Mouse (Mus musculus) small intestine, adult 10 weeks (tissue): ENCODE measurements around the gene Eif4g1. TPM values are rescaled to one million over a fixed set of nuclear protein-coding genes. Genes with fewer than 3 reads are reported as not detected.

Experiments
- polyA plus RNA-seq: library from polyadenylated mRNA; stranded (reverse); fragments of 350-450 nt; fragmentation: Illumina TruSeq; extraction: RNeasy Lipid Tissue Mini Kit (QIAGEN cat#74804); gene quantifications from one replicate; pipeline ENCODE4 v1.2.3, GENCODE M21; 2014; ENCODE audit warnings: low replicate concordance

Eif4g1 gene
- polyA plus RNA-seq, result 95.9 TPM

DNA sequence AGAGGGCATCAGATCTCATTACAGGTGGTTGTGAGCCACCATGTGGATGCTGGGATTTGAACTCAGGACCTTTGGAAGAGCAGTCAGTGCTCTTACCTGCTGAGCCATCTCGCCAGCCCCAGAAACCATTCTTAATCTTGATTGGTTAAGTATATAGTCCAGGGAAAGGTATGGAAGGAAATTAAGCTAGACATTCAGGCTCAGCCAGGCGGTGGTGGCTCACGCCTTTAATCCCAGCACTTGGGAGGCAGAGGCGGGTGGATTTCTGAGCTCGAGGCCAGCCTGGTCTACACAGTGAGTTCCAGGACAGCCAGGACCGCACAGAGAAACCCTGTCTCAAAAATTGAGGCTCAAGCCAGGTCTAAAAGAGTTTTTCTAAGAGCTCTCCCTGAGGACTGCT, at the start of gene Eif4g1:
Gene Eif4g1, plus strand, starts transcription at position 301 of the 400 bp plus-strand sequence.

GRCm38 (mm10) chr16:20621191-20621990, 46.7 kb upstream of the Eif4g1 start, which contains the start of gene Camk2n2:
Gene Camk2n2, minus strand, starts transcription at chr16:20621287.

DNA sequence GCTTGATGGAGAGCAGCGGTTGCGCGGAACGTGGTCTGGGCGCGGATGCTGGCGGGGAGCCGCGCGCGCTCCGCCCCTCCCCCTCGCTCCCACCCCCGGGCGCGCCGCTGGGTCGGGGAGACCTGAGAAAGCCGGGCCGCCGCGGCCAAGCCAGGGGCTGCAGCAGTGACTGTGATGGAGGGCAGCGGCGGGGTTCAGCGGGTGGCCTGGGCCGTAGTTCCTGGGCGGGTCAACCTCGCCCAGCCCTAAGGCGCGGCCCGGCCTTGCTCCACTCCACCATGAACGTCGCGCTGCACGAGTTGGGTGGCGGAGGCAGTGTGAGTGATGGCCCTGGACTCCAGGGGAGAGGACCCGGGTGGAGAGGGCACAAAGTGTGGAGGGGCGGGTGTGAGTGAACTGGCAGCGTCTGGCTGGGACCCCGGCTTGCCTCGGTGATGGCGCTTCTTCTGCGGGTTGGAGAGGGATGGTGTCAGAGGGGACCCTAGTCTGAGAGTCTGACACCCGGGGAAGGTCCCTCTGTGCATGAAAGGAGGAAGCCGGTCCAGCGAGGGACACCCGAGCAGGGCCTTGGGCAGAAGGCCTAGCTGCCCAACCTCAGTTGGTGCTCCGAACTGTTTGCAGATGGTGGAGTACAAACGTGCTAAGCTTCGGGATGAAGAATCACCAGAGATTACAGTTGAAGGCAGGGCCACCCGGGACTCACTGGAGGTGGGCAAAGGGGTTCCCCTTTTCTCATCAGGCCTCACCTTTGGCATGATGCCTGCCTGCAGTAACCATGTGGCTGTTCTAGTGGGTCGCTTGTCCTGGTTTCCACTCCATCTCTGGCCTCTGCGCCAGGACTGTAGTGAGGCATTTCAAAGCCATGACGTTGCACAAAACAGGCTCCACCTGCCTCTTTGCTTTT, 38.1 kb upstream of the Eif4g1 start, which contains the start of gene Ece2:
Gene Ece2, plus strand, starts transcription at position 98 of the 904 bp plus-strand sequence.

GRCm38 (mm10) chr16:20651076-20651946, 16.8 kb upstream of the Eif4g1 start, which contains the start of gene Psmd2:
Gene Psmd2, plus strand, starts transcription at chr16:20651652.

GRCm38 (mm10) chr16:20693111-20693701, 25.1 kb downstream of the Eif4g1 start, which contains the start of gene Fam131a:
Gene Fam131a, plus strand, starts transcription at chr16:20693241.

DNA sequence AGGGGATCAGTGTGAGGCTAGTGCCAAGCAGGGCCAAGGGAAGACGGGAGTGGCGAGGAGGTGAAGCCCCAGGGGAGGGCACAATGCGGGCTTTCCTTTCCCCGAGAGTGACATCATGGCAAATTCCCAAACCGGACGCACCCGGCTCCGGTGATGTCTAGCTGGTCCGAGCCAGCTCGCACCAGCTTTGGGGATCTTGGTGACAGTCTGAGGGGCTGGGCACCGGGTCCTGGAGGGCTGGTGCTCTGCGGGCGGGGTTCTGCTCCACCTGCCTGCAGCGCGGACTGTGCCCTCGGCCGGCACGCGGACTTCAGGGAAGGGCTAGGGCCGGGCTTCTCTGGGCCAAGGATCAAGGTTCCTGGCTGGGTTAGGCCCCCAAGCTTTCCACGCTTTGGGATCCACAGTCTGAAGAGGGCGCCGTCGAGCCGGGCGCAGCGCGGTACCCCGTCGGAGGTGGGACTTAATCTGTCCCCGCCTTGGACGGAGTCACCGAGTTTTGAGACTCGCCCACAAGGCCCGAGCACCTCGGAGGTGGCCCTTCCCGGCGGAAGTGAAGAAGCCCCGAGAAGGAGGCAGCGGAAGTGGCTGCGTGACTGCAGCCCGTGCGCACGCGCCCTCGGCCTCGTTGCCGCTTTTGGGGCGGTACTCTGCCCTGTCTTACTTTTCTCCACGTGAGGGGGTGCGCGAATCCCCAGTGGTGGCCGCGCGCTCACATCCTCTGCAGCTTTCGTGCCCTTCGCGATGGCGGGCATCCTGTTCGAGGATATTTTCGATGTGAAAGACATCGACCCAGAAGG, 49.3 kb downstream of the Eif4g1 start, which contains the start of the genes Polr2h and Clcn2:
Gene Polr2h, plus strand, starts transcription at position 485 of the 797 bp plus-strand sequence.
Gene Clcn2, minus strand, starts transcription at position 566 of the 797 bp plus-strand sequence.

DNA sequence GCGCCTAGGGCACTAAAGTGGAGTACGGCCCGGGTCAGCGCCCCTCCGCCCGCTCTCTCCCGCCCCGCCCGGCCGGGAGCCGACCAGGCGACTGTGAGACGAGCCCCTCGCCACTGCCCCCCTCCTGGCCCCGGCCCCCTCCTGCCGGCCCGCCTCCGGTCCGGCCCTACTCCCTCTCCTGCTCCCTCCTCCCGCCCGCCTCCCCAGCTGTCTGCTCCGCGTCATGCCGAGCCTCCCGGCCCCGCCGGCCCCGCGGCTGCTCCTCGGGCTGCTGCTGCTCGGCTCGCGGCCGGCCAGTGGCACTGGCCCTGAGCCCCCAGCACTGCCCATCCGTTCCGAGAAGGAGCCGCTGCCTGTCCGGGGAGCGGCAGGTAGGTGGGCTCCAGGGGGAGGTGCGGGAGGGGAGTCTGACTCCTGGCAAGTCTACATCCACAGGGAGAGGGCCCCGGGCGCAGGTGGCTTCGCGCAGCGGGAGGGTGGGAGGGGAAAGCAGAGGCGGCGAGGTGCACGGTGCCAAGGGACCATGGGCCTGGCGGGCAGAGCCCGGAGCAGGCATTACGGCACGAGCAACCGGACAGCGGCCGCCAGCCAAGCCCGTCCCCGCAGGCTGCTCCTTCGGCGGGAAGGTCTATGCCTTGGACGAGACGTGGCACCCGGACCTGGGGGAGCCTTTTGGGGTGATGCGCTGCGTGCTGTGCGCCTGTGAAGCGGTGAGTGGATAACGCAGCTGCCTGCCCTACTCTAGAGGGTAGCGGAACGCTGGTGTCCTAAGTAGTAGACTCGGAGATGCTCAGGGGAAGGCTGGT, 65.0 kb downstream of the Eif4g1 start, which contains the start of gene Chrd:
Gene Chrd, plus strand, starts transcription at position 203 of the 806 bp plus-strand sequence.

DNA sequence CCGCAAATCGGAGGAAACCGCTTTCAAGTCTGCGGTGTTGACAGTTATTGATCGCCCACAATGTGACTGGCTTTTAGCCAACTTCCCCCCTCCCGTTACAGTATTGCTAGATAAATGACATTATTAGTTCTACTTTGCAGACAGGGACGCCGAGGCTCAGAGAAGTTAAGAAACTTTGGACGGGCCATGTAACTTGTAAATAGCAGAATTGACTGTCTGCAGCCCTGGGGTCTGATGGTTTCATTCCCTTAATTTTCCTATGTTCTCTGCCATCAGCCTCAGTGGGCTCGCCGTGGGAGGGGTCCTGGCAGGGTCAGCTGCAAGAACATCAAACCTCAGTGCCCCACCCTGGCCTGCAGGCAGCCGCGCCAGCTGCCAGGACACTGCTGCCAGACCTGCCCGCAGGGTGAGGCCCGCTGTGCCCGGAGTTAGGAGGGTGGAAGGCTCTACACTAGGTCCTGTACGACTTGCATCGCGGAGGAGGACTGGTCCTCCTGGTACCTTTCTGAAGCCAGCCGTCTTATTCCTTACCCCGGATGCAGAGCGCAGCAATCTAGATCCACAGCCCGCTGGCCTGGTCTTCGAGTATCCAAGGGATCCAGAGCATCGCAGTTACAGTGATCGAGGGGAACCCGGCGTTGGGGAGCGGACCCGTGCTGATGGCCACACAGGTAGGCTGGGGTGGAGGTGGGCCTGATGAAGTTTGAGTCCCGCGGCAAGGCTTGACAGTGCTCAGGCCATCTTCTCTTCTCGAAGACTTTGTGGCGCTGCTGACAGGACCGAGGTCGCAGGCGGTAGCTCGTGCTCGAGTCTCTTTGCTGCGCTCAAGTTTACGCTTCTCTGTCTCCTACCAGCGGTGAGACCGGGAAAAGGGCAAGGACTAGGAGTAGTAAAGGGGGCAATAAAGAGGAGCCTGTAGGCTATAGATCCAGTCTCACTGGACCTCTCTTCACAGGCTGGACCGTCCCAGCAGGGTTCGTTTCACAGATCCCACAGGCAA, 65.9 kb downstream of the Eif4g1 start, which contains the start of gene Thpo:
Gene Thpo, minus strand, starts transcription at position 781 of the 1,000 bp plus-strand sequence.

Other genes with a start within 250 kb of the Eif4g1 start
- gene Abcc5, start 241.9 kb upstream of the Eif4g1 start, polyA plus RNA-seq, result 18.2 TPM
- gene Eif2b5, start 169.5 kb upstream of the Eif4g1 start, polyA plus RNA-seq, result 4.0 TPM
- gene Dvl3, start 151.3 kb upstream of the Eif4g1 start, polyA plus RNA-seq, result 16.9 TPM
- 90.7 TPM for gene Ap2m1, start 132.8 kb upstream of the Eif4g1 start, polyA plus RNA-seq
- gene Abcf3, start 119.7 kb upstream of the Eif4g1 start, polyA plus RNA-seq, result 6.6 TPM
- 0.41 TPM for gene Vwa5b2, start 78.8 kb upstream of the Eif4g1 start, polyA plus RNA-seq
- not detected for gene Eef1akmt4, start 56.7 kb upstream of the Eif4g1 start, polyA plus RNA-seq
- not detected for gene Gm49333, start 56.7 kb upstream of the Eif4g1 start, polyA plus RNA-seq
- 2.8 TPM for gene Alg3, start 56.6 kb upstream of the Eif4g1 start, polyA plus RNA-seq
- not detected for gene Camk2n2, start 47.0 kb upstream of the Eif4g1 start, polyA plus RNA-seq
- gene Ece2, start 38.5 kb upstream of the Eif4g1 start, polyA plus RNA-seq, result not detected
- 40.4 TPM for gene Psmd2, start 16.7 kb upstream of the Eif4g1 start, polyA plus RNA-seq
- not detected for gene Fam131a, start 24.9 kb downstream of the Eif4g1 start, polyA plus RNA-seq
- gene Polr2h, start 49.4 kb downstream of the Eif4g1 start, polyA plus RNA-seq, result 17.3 TPM
- 2.5 TPM for gene Clcn2, start 49.4 kb downstream of the Eif4g1 start, polyA plus RNA-seq
- gene Chrd, start 64.8 kb downstream of the Eif4g1 start, polyA plus RNA-seq, result not detected
- gene Thpo, start 66.2 kb downstream of the Eif4g1 start, polyA plus RNA-seq, result 0.22 TPM